Mouse (Mus musculus) layer of hippocampus, adult 9-11 months (tissue): Measurements from ENCODE around the gene Itprid2.
"Not testable (repeated sequence)": the region's sequence is repeated elsewhere in the genome, so short reads cannot be mapped to it uniquely, and the experiment has no call there.

Experiments
- DNase-seq: peaks from one replicate; pipeline ENCODE4 v3.0.0; 2022

Gene Itprid2

DNA sequence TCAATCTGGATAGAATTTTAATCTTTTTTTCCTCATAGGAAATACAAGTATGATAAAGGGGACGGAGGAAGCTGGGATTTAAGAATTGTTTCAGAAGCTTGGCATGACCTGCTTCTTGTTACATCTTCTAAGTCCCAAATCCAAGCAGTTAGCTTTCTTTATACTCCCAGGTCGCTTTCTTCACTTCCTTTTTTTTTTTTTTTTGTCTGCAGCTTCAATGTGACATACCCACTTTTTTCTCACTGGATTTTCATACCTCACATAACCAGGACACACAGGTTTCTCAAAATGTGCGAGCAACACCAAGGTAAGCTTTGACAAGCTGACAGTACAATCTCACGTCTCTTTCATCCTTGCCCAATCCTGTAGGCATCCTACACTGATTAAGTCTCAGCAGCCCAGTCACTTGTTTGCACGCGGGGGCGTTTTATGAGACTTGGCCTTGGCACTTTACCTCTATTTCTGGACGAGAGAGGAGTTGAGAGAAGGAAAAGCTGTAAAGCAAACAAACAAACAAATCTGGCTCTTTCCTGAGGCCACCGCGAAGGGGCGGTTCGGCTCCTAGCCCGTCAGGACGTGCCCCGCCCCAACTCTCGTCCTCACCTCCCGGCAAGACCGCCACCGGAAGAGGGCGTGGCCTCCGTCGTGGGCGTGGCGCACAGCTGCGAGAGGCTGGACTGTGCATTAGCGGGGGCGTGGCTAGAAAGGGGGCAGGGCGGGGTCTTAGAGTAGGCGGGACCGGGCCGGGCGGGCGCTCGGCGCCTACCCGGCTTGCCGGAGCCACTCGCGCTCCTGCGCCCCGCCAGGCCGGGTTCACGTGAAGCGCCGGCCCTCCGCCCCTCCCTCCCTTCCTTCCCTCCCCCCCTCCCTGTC, at the start of gene Itprid2:
Gene Itprid2, plus strand, starts transcription at position 825 of the 873 bp plus-strand sequence.
- peak; percentile 96 for DNase-seq

DNA sequence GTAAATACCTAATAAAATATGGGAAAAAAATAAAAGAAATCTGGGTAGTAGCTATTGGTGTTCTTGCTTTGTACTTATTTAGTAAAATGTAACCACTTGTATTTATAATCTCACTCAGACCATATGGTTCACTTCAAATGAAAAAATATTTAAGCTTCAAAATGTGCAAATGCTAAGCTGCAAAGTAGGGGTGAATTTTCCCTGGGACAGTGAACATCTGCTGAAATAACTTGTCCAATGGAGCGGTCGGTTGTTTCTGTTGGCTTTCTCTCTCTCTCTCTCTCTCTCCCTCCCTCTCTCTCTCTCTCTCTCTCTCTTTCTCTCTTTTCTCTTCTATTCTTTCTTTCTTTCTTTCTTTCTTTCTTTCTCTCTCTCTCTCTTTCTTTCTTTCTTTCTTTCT, 39.0 kb upstream of the Itprid2 start:
- DNase-seq = no peak

DNA sequence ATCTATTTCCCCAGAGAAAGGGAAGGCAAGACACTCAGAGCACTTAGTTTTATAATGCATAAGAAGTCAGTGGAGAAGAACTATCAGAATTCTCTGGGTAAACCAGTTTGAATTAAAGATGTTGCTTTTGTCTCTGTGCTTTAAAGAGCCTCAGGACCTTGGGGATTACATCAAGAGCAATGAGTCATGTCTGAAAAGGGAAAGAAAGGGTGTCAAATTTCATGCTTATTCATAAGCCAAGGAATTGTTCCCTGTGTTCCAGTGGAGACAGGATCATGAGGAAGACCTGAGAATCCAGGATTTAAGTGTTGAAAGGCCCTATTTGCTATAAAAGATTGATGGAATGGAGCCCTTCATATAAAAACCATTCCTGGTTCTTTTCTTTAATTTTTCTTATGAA, 38.1 kb upstream of the Itprid2 start:
- DNase-seq = no peak

- DNase-seq = not testable (repeated sequence)
These were observed 34.0 kb upstream of the Itprid2 start for GRCm38 (mm10) chr2:79601109-79601508.

- no peak for DNase-seq
These were observed 33.4 kb upstream of the Itprid2 start for GRCm38 (mm10) chr2:79601691-79602116.

GRCm38 (mm10) chr2:79602306-79602705, 32.8 kb upstream of the Itprid2 start:
- DNase-seq = no peak

- no peak for DNase-seq
These were observed 31.8 kb upstream of the Itprid2 start for GRCm38 (mm10) chr2:79603363-79603762.

DNA sequence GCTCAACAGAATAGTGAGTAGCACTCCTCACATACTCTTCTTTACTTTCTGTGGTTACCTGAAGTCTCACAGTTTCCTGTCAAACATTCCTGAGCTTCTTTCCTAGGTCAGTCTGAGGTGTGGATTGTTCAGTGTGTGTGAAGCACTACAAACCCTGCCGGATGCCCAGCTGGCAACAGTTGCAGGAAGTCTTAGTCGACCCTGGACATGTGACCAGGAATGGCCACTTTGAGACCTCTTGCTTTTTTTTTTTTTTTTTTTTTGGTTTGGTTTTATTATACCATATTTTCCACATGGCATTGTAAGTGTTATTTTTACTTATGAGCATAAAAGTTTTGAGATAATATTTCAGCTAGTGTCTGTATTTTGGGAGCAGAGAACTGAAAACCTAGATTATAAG, 29.1 kb upstream of the Itprid2 start:
- no peak for DNase-seq

GRCm38 (mm10) chr2:79607181-79607580, 28.0 kb upstream of the Itprid2 start:
- DNase-seq = no peak

- no peak for DNase-seq
These were observed 26.7 kb upstream of the Itprid2 start for GRCm38 (mm10) chr2:79608301-79609074.

GRCm38 (mm10) chr2:79610894-79611293, 24.3 kb upstream of the Itprid2 start:
- DNase-seq = no peak

DNA sequence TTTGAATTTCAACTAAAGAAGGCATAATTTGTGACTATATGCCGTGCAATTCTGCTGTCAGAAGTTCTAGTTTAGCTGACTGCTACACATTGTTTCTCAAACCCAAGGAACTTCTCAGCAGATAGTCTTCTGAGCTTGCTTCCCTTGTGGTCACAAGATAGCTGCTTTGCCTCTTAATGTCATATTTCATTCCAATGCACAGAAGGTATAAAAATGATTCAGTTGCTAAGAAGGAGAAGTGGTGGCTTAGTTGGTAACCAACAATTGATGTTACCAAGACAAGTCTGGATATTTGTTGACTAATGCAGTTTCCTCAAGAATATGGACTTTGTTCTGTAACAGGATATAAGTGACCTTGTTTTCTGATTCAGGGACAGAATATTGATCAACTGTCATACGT, 17.0 kb upstream of the Itprid2 start:
- DNase-seq = no peak

- DNase-seq = no peak
These were observed 16.3 kb upstream of the Itprid2 start for GRCm38 (mm10) chr2:79618614-79619568.

- DNase-seq = no peak
These were observed 11.9 kb upstream of the Itprid2 start for GRCm38 (mm10) chr2:79623256-79623655.

DNA sequence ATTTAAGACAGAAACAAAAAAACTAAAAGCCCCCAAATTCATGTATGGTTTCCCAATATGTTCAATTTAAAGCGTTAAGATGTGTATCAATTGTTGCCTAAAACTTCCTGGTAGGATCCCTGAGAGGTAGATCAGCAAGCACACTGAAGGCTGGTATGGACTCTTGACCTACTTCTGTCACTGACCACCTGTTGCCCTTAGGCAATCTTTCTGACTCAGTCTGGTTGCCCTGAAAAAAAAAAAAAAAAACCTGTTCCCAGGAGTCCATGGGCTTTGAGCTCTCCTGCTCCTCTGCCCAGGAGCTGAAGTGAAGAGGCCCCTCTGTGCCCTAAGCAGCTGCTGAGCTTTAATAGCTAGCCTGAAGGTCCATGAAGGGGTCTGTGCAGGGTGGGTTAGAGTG, 7.5 kb upstream of the Itprid2 start:
- DNase-seq = no peak

GRCm38 (mm10) chr2:79630231-79630630, 4.9 kb upstream of the Itprid2 start:
- no peak for DNase-seq

DNA sequence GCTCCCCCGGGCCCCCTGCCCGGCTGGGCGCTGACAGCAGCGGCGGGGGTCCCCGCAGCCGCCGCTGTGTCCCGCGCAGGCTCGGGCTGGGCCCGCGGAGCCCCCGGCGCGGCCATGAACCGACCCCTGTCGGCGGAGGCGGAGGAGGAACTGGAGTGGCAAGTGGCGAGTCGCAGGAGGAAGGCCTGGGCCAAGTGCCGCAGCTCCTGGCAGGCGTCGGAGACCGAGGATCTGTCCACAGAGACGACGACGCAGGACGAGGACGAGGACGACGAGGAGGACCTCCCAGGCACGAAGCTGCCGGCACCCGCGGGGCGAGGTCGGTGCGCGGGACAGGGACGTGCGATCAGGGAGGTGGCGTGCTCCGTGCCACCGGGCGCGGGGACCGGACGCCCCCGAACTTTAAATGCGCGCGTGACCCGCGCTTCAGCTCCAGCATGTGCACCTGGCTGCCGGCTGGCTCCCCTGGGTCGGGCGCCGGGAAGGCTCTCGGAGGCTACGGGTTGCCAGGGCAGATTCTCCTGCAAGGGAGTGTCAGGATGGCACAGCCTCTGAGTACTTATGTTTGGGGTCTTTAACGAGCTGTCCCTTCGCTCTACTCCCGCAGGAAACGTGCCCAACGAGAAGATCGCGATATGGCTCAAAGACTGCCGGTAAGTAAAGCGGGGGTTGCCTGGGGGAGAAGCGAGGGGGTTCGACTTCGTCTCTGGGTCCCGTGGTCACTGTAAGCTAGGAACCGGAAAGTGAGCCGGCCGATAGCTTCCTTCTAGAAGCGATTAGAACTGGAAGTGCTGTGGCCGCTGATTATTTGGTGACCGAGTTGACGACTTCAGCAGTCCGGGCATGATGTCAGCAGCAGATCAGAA, 507 bp downstream of the Itprid2 start:
- DNase-seq = peak; percentile 65

DNA sequence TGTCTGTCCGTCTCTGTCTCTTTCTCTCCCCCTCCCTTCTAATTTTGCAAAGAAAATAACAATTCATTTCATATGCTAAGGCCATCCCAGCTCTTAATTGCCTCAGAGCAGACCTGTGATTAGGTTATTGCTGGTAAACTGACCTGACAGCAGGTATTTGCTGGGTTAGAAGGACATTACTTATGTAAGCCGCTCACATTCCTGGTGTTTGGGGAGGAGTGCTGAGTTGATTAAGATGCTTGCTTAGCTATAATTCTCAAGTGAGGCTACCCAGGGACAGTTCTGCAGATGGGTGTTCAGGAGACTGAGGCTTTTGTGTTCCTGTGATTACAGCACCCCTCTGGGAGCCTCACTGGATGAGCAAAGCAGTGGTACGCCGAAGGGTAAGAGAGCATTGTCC, 3.8 kb downstream of the Itprid2 start:
- DNase-seq = no peak

DNA sequence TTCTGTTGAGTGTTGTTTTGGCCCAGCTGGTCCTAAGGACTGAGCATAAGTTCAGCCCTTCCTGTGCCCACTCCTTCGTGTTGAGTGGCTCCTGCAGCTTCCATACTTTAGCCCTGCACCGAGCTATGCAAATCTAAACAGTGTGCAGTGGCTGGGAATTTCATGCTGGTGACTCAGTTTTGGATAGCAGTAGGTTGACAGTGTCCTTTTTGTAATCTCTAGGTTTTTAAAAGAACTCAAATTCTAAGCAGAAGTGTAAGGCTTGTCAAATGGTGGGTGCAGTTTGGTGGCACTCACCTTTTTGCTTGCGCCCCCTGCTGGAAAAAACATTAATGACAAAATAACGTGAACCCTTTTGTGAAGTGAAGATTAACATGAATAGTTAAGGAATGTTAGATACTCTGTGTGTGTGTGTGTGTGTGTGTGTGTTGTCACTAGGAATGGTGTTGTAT, 11.1 kb downstream of the Itprid2 start:
- DNase-seq = peak; percentile 42

DNA sequence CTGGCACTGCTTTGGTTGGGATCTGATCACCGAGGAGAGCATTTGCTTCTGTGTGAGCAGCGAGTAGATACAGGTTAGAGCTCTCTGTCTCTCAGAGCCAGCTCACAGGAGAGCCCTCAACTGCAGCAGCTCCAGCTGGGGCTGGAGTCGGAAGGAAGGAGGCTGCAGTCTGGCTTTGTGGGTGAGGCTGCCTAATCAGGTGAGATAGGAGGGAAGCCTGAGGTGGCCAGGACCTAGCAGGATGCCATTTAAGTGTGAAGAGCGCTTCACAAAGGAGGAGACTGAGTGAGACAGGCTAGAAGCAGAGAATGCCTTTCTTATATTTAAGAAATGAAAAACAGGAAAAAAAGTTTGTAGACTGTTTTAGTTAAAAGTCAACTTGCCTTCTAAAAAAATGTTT, 11.9 kb downstream of the Itprid2 start:
- no peak for DNase-seq

- DNase-seq = no peak
These were observed 12.6 kb downstream of the Itprid2 start for GRCm38 (mm10) chr2:79647728-79648127.

GRCm38 (mm10) chr2:79651185-79651584, 16.0 kb downstream of the Itprid2 start:
- DNase-seq = no peak
